Mouse (Mus musculus) layer of hippocampus, postnatal 14 days (tissue): ENCODE results near the gene Cabp2. TPM values are rescaled to one million over a fixed set of nuclear protein-coding genes. Genes with fewer than 3 reads are reported as not detected.

Experiments
- DNase-seq, 2 experiments: peaks; one replicate each; pipeline ENCODE4 v3.0.0; 2021 to 2022; ENCODE audit warnings: low spot score in 2 of 2, mixed read lengths in 1 of 2
- total RNA-seq, 2 experiments: library from RNA; stranded (reverse); gene quantifications; 2 replicates each; pipeline ENCODE4 v1.2.3; 2021

The Cabp2 gene
- total RNA-seq, 2 experiments from 2014 or later, result not detected

DNA sequence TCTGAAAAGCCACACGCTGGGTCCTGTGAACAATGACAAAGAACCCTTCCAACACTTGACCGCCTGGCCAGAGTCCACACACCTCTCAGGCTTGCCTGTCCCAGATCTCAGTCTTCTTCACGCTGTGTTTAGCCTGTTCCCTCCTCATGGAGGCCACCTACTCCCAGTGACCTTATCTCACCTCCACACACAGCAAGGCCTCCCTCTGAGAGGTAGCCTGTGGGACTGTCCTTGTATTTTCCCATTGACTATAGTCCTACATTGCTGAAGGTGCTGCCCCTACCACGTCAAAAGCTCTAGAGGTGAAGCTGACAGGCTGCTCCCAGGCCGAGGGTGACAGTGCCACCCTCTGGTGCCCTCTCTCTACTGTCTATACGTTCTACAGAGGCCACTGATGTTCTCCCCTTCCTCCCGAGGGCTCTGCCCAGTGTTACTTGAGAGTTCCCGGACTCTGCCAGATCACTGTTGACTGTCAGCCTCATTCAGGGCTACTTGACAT, 818 bp upstream of the Cabp2 start:
- no peak for DNase-seq

- no peak for DNase-seq
These were observed 1.0 kb downstream of the Cabp2 start for GRCm38 (mm10) chr19:4082219-4082965.

DNA sequence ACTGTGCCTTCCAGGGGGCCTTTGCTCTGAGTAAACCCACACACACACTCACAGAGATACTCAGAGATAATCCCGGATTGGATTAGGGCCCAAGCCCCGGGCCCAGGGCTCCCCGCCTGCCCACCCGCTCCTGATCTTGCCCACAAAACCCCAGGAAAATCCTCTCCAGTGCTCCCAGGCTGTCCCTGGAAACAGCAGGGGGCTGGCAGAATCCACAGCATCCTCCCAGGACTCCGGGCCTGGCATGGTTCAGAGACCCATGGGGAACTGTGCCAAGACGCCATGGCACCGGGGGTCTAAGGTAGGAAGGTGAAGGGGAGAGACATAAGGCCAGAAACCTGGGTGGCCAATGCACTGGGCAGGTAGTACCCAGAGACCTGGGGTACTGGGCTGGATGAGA, 1.9 kb downstream of the Cabp2 start:
- DNase-seq, result no peak

DNA sequence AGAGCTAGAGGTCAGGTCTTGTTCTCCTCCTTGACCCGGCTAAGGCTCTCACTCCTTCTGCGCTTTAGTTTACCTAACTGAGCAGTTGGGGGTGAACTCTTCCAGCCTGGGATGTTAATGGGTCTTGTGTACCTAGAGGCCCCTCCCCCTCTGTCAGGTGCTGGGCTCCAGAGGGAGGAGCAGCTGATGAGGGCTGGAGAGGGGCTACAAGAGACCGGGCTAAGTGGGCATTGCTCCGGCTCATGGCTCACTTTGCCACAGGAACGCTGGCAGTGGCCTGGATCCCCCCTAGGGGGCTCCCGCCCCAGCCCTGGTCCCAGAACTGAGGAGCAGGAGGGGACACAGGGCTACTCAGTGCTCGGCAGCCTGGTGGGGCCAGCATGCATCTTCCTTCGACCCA, 2.4 kb downstream of the Cabp2 start:
- no peak for DNase-seq

- DNase-seq, result no peak
These were observed 3.6 kb downstream of the Cabp2 start for GRCm38 (mm10) chr19:4084984-4085383.

DNA sequence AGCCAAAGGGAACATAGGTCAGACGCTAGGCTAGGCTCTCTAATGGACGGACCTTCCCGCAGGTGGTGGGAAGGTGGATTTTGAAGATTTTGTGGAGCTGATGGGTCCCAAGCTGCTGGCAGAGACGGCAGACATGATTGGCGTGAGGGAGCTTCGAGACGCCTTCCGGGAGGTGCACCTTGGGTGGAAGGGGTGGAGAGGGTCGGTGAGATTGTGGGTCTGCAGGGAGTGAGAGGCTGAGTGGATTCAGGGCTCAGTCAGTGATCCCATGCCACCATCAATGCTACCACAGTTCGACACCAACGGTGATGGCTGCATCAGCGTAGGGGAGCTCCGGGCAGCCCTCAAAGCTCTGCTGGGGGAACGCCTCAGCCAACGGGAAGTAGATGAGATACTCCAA, 4.8 kb downstream of the Cabp2 start:
- no peak for DNase-seq

GRCm38 (mm10) chr19:4087090-4087489, 5.7 kb downstream of the Cabp2 start:
- DNase-seq, result no peak

- DNase-seq, result no peak
These were observed 6.8 kb downstream of the Cabp2 start for GRCm38 (mm10) chr19:4088146-4088545.

DNA sequence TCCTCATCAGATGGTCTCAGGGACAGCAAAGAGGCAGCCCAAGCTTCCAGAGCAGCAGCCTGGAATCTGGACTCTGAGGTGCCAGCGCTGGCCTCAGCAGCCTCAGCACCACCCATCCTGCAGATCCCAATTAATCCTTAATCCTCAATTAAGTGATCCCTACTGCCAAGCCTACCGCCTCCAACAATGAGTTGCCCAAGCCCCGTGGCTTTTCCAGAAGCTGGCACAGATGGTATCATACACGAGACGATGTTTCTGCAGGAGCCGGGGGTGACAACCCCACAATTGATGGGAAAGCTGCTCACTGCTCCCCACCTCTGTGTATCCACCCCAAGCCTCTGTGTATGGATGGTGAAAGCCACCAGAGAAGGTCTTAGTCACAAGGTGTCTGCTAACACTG, 7.8 kb downstream of the Cabp2 start:
- DNase-seq, result no peak

- no peak for DNase-seq
These were observed 9.1 kb downstream of the Cabp2 start for GRCm38 (mm10) chr19:4090446-4090845.

DNA sequence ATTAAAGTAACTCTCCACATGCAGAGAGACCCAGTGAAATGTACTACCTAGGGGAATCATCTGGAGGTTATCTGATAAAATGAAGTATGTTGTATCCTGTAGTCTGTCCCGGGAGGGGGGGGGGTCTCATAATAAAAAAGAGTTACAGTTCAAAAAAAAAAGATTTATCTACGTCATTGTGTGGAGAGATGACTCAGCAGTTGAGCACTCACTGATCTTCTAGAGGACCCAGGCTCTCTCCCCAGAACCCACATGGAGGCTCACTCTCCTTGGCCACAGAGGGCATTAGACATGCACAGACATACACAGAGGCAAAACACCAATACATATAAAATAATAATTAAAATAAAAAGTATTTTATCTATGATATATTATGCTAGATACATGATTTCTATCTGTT, 10.0 kb downstream of the Cabp2 start:
- no peak for DNase-seq

DNA sequence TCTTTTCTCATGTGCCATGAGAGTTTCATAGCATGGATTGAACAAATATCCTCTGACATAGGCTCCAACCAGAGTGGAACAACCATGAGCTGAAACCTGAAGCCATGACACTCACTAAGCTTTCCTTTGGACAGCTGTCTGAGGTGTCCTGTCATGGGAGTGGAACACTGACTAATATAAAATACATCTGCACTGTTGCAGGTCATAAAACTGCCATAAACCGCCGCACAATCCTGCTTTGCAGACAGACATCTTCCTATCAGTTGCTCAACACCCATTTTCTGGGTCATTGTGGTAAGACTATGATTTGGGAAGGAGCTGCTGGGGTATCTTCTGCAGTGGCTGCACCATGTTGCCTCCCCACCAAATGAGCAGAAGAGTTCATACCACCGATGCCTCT, 11.4 kb downstream of the Cabp2 start:
- DNase-seq, result no peak

DNA sequence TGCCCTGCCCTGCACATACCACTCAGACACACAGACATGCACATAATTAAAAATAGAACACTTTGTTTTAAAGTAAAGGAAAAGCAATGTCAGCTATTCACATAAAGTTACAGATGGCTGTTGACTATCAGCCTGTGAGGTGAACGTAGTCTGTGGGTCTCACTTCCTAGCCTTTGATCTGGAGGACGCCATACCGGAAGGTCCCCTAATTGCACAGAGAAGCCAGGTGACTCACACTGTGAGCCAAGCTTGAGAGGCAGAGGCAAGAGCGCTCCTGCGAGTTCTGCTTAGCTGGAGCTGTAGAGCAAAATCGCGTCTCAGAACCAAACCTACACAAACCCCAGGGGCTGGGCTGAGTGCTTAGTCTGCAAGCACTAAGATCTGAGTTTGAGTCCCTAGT, 12.4 kb downstream of the Cabp2 start:
- DNase-seq, result no peak

DNA sequence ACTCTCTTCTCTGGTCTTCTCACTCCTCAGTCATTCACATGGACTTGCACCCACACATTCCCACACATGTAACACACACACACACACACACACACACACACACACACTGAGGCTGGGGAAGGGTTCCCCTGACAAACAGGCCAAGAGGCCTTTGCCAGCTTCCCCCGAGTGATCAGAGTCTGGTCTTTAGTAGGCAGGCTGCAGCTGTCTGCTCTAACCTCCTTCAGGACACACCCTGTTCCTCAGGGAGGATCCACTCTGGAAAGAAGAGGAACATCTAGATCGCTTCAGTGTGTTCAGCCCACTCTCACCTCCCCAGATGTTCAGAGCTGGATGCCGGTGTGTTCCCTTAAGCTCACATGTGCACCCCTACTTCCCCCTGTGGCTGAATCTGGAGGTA, 13.0 kb downstream of the Cabp2 start:
- no peak for DNase-seq

DNA sequence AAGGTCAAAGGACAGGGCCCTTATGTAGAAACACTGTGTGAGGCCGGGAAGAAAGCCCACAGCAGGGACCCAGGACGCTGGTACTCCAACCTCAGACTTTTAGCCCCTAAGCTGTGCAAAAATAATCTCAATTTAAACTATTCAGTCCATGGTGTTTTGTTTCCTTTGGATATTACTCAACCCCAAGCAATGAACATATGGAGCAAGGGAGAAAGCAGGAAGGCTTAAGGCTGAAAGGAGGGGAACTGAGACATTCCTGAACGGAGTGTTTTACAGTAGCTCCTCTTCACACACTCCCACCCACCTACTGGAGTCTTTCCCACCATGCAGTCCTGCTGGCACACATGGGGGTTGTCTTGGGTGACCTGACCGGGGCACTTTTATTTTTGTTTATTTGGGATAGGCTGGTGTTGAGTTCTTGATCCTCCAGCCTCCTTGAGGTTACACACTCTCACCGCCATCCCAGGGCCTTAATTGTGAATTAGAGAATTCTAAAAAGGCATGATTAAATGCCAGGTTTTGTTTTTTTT, 13.5 kb downstream of the Cabp2 start:
- no peak for DNase-seq

- no peak for DNase-seq
These were observed 14.4 kb downstream of the Cabp2 start for GRCm38 (mm10) chr19:4095802-4096201.

DNA sequence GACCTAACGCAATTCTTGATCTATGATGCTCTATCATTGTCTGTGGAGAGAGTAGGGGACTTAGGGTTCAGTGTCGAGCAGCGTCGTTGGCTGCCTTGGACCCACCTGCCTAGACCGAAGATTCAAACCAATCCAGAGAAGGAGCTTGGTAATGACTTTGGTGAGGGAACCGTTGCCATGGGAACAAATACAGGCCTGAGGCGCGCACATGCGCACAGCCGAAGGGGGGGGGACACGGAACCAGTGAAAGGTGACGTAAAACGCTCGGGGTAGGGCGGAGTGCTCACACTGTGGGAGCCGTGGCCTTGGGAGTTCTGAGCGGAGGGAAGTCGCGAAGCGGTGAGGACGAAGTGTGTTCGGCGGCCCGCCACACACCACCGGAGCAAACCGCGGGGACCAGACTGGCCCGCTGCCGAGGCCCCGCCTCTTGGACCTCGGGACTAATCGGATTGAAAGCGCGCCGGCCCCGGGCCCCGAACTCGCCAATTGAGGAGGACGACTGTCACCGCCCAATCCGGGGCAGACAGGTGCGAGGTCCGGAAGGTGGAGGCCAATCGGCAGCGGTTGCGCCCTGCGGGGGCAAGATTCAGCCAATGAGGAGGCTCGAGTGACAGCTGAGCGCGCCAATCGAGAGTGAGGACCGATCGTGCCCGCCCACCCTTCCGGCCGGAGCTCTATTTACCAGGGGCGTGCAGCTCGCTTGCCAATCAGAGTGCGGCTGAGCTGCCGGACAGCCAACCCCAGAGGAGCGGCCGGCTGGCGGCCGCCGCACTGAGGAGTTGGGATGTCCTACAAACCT, 15.5 kb downstream of the Cabp2 start, which contains the start of gene Cdk2ap2:
Gene Cdk2ap2 (plus strand): TSS at position 541 of the 799 bp plus-strand sequence.
- DNase-seq, result peak; percentile 99 to 100

- no peak for DNase-seq
These were observed 16.1 kb downstream of the Cabp2 start for GRCm38 (mm10) chr19:4097441-4097825.

- DNase-seq, result no peak
These were observed 17.0 kb downstream of the Cabp2 start for GRCm38 (mm10) chr19:4098426-4098825.

- DNase-seq, result peak; percentile 86 to 90
These were observed 17.7 kb downstream of the Cabp2 start for GRCm38 (mm10) chr19:4099056-4099455.

- DNase-seq, result no peak
These were observed 18.7 kb downstream of the Cabp2 start, which contains the start of gene Pitpnm1 for GRCm38 (mm10) chr19:4099837-4100717. Pitpnm1 (plus strand) TSS chr19:4099998.
